Mouse (Mus musculus) adrenal gland (tissue): ENCODE measurements at regions not wholly inside any gene's neighbourhood (a gene's known extent, or its start where the extent isn't known, plus 50 kb on each side); places are given as distances from the start of the nearest gene placed in this dataset.

Experiments used
- intact Hi-C: fragments of 180-260 bp; cut with DNase I; formaldehyde crosslinking; loops from one replicate; pipeline ENCODE4 v1.15.1; 2025

- intact Hi-C loops, result no loop called here
These were observed 1118.6 kb upstream of the Celf2 start for GRCm38 (mm10) chr2:8628007-8628406.

- intact Hi-C loops, result no loop called here
These were observed 1119.3 kb upstream of the Celf2 start for GRCm38 (mm10) chr2:8628485-8629208.

GRCm38 (mm10) chr2:8638082-8638481, 1128.7 kb upstream of the Celf2 start:
- intact Hi-C loops, result loop anchor here (10.0 kb wide), 1 partner anchor 163 kb away; no protein-coding TSS in a partner anchor

- intact Hi-C loops, result loop anchor here (10.0 kb wide), 1 partner anchor 164 kb away; no protein-coding TSS in a partner anchor
These were observed 1129.9 kb upstream of the Celf2 start for GRCm38 (mm10) chr2:8639282-8639681.

- intact Hi-C loops, result no loop called here
These were observed 1136.1 kb upstream of the Celf2 start for GRCm38 (mm10) chr2:8645463-8645862.

- intact Hi-C loops, result no loop called here
These were observed 1151.2 kb upstream of the Celf2 start for GRCm38 (mm10) chr2:8660544-8660943.

- intact Hi-C loops, result loop anchor here (2.0 to 10.0 kb wide), 3 partner anchors 1211 to 1613 kb away; partner anchors contain the start of genes 4930412O13Rik and 9230102O04Rik
These were observed 1164.5 kb upstream of the Celf2 start for GRCm38 (mm10) chr2:8673751-8674378.

GRCm38 (mm10) chr2:8675537-8675936, 1166.2 kb upstream of the Celf2 start:
- intact Hi-C loops, result loop anchor here (2.0 to 10.0 kb wide), 2 partner anchors 1209 to 1333 kb away; partner anchors contain the start of genes 4930412O13Rik and 9230102O04Rik

GRCm38 (mm10) chr2:8676546-8676945, 1167.2 kb upstream of the Celf2 start:
- intact Hi-C loops, result loop anchor here (10.0 kb wide), 1 partner anchor 1208 kb away; the partner anchor contains the start of genes 4930412O13Rik and 9230102O04Rik

GRCm38 (mm10) chr2:8690846-8691643, 1181.7 kb upstream of the Celf2 start:
- intact Hi-C loops, result no loop called here

- intact Hi-C loops, result no loop called here
These were observed 1151.7 kb upstream of the 4930412O13Rik start for GRCm38 (mm10) chr2:8729306-8729705.

GRCm38 (mm10) chr2:8754142-8754541, 1126.9 kb upstream of the 4930412O13Rik start:
- intact Hi-C loops, result loop anchor here (10.0 kb wide), 1 partner anchor 1131 kb away; the partner anchor contains the start of genes 4930412O13Rik and 9230102O04Rik

- intact Hi-C loops, result loop anchor here (5.0 to 10.0 kb wide), 2 partner anchors 1128 to 1251 kb away; partner anchors contain the start of genes 4930412O13Rik and 9230102O04Rik
These were observed 1124.5 kb upstream of the 4930412O13Rik start for GRCm38 (mm10) chr2:8756546-8756945.

- intact Hi-C loops, result no loop called here
These were observed 1110.4 kb upstream of the 4930412O13Rik start for GRCm38 (mm10) chr2:8770636-8771035.

GRCm38 (mm10) chr2:8781152-8781935, 1099.7 kb upstream of the 4930412O13Rik start:
- intact Hi-C loops, result no loop called here

GRCm38 (mm10) chr2:8782225-8782624, 1098.8 kb upstream of the 4930412O13Rik start:
- intact Hi-C loops, result no loop called here

GRCm38 (mm10) chr2:8802061-8802460, 1079.0 kb upstream of the 4930412O13Rik start:
- intact Hi-C loops, result no loop called here

GRCm38 (mm10) chr2:8809609-8810008, 1071.4 kb upstream of the 4930412O13Rik start:
- intact Hi-C loops, result no loop called here

GRCm38 (mm10) chr2:8818127-8818526, 1062.9 kb upstream of the 4930412O13Rik start:
- intact Hi-C loops, result no loop called here

GRCm38 (mm10) chr2:8825406-8825805, 1055.6 kb upstream of the 4930412O13Rik start:
- intact Hi-C loops, result no loop called here
